Mouse (Mus musculus) bone marrow, adult 2 months (tissue): ENCODE measurements around the gene Csrnp3.

ENCODE experiments used
- CTCF ChIP-seq: fragments of 200-500 bp; IDR thresholded peaks from 2 replicates; pipeline ENCODE4 v1.5.1; 2011; ENCODE audit warnings: low read length, control low read depth; ENCODE audit not compliant: control insufficient read depth, insufficient read depth
- POLR2A ChIP-seq: fragments of 200-500 bp; IDR thresholded peaks from 2 replicates; pipeline ENCODE4 v1.6.1; 2011; ENCODE audit warnings: low read depth, mild to moderate bottlenecking, control low read depth, low read length, borderline replicate concordance; ENCODE audit not compliant: control insufficient read depth

DNA sequence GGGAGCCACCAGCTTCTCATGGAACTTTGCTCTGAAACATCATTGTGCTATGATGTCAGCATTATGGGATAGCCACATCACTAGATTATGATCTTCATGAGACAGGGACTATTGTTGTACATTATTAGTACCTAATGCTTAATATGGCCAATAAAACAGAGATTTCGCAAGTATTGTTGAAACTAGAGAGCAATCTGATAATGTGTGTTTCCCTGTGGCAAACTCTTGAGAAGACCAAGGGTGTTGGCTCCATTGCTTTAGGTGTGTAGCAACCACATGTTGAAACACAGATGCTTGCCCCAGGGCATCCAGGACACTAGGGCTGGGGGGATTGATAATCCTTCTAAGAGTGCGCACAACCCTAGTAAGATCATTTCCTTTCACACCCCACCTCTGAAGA, 235.2 kb downstream of the Csrnp3 start:
- TF ChIP-seq CTCF: no peak
- no peak for TF ChIP-seq POLR2A
